Mouse (Mus musculus): ENCODE measurements around the gene Gimap7. TPM values are rescaled to one million over a fixed set of nuclear protein-coding genes. Genes with fewer than 3 reads are reported as not detected.
A peak's percentile ranks its signal among the peaks of the same experiment; 100 is the strongest.

The Gimap7 gene
- not detected in 2 replicates for polyA plus RNA-seq (2012; rRNA removed)
- not detected in 2 replicates for polyA plus RNA-seq (2014; fragmentation: Nextera tagmentation; extraction: Ambion mirVana)

DNA sequence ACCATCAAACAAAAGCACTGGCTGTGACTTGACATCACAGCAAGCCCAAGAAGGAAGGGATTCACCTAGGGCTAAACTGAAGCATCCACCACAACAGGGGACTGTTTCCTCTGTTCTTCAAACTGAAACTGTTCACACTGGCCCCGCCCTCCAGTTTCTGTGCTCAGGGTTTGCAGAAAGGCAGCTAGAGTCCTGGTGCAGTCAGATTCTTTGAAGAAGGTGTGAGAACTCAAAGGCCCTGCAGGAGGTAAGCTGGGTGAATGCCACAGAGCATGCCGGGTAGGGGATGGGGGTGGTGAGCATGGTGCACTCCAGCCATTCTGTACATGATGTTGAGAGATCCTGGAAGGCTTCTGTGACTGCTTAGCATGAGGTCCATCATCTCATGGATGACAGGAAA lies at the start of gene Gimap7, which contains the start of gene Gm28053:
TSS of gene Gimap7 (plus strand) at position 167 of the 400 bp plus-strand sequence.
TSS of gene Gm28053 (plus strand) at position 153 of the 400 bp plus-strand sequence.
- no peaks in the 10 kb centered on the region for H3K27me3 ChIP-seq (ENCODE audit: control insufficient read depth, insufficient read depth, low read length)
- no peak within 1 kb of the TSS for H3K4me3 ChIP-seq (replicated peaks; ENCODE audit: low read length)
- ATAC-seq (ENCODE audit: low FRiP score, low read depth) (no peak), DNase-seq (ENCODE audit: low spot score) (no peak)
- WGBS, result 47% methylated on average over 2 of the region's 2 CpGs
- TF ChIP-seq POLR2A (IDR thresholded peaks at IDR 0.05; ENCODE audit: borderline replicate concordance, extremely low read depth, insufficient read depth, insufficient read length), result no peak
- no peak within 1 kb of the TSS for H3K9ac ChIP-seq (ENCODE audit: low read depth, low read length, severe bottlenecking)
- no peak within 1 kb of the TSS for H3K27ac ChIP-seq (replicated peaks; ENCODE audit: low read depth, low read length)
- H3K36me3 ChIP-seq (ENCODE audit: control insufficient read depth, insufficient read depth, low read length), result no peaks in the 10 kb centered on the region
- no peak within 1 kb of the TSS for H3K4me2 ChIP-seq (replicated peaks; ENCODE audit: low read depth, low read length, severe bottlenecking)
- no peaks in the 10 kb centered on the region for H3K4me1 ChIP-seq (ENCODE audit: control insufficient read depth, insufficient read depth, low read length)
- H3K9me3 ChIP-seq (ENCODE audit: control insufficient read depth, low read length), result no peaks in the 10 kb centered on the region

DNA sequence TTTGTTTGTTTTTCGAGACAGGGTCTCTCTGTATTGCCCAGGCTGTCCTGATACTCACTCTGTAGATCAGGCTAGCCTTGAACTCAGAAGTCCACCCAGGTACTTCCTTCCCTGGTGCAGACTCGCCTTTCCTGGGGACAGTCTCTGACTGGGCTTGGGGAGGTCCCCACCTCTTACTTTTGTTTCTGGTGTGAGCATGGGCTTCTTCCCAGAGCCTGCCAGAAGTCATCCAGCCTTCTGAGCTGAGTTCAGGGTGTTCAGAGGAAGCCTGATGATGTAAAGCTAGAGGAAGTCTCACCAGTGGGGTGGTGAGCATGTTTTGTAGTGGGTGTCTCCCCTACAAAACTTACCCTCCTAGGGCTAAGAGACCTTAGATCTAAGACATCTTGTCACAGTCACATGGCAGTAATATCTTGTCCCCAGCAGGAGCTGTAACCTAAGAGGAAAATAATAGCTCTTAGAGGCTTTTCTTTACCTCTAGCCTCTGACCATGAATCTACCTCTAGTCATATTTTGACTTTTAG lies 48.9 kb upstream of the Gimap7 start:
- Histone ChIP-seq H3K4me1 (ENCODE audit: control insufficient read depth, insufficient read depth, low read length) (no peaks in the 10 kb centered on the region), H3K4me3 (replicated peaks; ENCODE audit: low read length) (no peak overlapping the region)
- DNase-seq (ENCODE audit: low spot score), result no peak

DNA sequence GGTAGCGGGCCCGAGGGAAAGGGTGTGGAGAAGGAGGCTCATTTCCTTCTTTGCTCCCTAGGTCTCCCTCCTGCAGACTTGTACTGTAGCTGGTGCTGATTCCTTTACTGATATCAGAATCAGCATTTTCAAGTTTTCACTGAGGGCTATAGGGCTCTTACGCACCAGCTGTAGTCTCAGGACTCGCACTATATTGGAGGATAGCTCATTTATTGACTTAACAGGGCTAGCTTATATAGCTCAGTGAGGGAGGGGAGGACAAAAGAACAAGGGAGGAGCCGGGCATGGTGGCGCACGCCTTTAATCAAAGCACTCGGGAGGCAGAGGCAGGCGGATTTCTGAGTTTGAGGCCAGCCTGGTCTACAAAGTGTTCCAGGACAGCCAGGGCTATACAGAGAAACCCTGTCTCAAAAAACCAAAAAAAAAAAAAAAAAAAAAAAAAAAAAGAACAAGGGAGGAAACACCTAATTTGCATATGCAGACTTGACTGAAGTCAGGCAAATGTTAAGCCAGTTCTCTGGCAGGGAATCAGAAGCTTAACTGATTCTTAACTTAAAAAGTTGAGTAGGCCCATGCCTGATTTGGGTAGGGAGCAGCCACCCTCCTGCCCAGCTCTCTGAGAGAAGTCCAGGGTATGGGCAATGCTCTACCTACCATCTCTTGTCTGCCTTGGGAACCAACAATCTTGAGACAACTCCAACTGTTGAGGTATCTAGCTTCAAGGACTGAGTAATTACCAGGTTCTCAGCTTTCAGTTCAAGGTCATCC lies 43.9 kb upstream of the Gimap7 start:
- no peak for DNase-seq (ENCODE audit: low spot score)
- no peaks in the 10 kb centered on the region for H3K4me1 ChIP-seq (ENCODE audit: control insufficient read depth, insufficient read depth, low read length)
- no peaks in the 10 kb centered on the region for H3K9me3 ChIP-seq (ENCODE audit: control insufficient read depth, low read length)
- no peaks in the 10 kb centered on the region for H3K27me3 ChIP-seq (ENCODE audit: control insufficient read depth, insufficient read depth, low read length)
- no peaks in the 10 kb centered on the region for H3K36me3 ChIP-seq (ENCODE audit: control insufficient read depth, insufficient read depth, low read length)
- no peak overlapping the region for H3K4me3 ChIP-seq (replicated peaks; ENCODE audit: low read length)
- no peak for ATAC-seq (ENCODE audit: low FRiP score, low read depth)
- H3K9ac ChIP-seq (ENCODE audit: low read depth, low read length, severe bottlenecking), result no peak overlapping the region
- H3K27ac ChIP-seq (replicated peaks; ENCODE audit: low read depth, low read length), result no peak overlapping the region
- TF ChIP-seq POLR2A (IDR thresholded peaks at IDR 0.05; ENCODE audit: borderline replicate concordance, extremely low read depth, insufficient read depth, insufficient read length), result no peak
- no peak overlapping the region for H3K4me2 ChIP-seq (replicated peaks; ENCODE audit: low read depth, low read length, severe bottlenecking)
- 95% methylated on average over 9 of the region's 9 CpGs for WGBS

More for the DNA sequence above, 48.9 kb upstream of the Gimap7 start:
- 57% methylated on average over 2 of the region's 2 CpGs for WGBS
- no peaks in the 10 kb centered on the region for H3K9me3 ChIP-seq (ENCODE audit: control insufficient read depth, low read length)
- no peak for ATAC-seq (ENCODE audit: low FRiP score, low read depth)
- H3K9ac ChIP-seq (ENCODE audit: low read depth, low read length, severe bottlenecking), result no peak overlapping the region
- no peaks in the 10 kb centered on the region for H3K27me3 ChIP-seq (ENCODE audit: control insufficient read depth, insufficient read depth, low read length)
- no peak for TF ChIP-seq POLR2A (IDR thresholded peaks at IDR 0.05; ENCODE audit: borderline replicate concordance, extremely low read depth, insufficient read depth, insufficient read length)
- no peak overlapping the region for H3K27ac ChIP-seq (replicated peaks; ENCODE audit: low read depth, low read length)
- H3K36me3 ChIP-seq (ENCODE audit: control insufficient read depth, insufficient read depth, low read length), result no peaks in the 10 kb centered on the region
- no peak overlapping the region for H3K4me2 ChIP-seq (replicated peaks; ENCODE audit: low read depth, low read length, severe bottlenecking)

DNA sequence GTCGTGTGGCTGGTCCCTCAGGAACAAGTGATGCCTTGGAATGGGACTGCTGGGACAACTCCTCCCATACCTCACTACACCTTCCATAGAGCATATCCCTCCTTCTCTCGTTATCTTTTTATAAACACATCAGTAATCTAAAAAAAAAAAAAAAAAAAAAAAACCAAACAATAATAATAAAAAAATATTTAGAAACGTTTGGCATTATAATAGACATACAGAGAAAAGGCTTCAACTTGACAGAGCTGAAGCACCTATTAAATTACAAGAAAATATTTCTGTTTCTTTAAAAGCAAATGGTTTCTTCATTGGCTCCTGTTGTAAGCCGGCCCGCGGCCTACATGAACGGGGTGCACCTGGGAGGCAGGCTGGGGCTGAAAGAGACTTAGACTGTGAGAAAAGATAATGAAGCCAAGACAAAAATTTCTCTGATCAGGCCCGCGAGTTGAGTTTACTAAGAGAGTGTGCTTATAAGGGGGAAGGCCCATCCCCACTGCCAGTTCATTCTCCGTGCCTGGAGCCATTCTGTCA lies 43.0 kb upstream of the Gimap7 start:
- Histone ChIP-seq H3K9ac (ENCODE audit: low read depth, low read length, severe bottlenecking) (0 out of 2 replicates have a peak overlapping the region, but pooled peaks have one; percentile 4), H3K4me1 (ENCODE audit: control insufficient read depth, insufficient read depth, low read length) (no peaks in the 10 kb centered on the region), H3K27me3 (ENCODE audit: control insufficient read depth, insufficient read depth, low read length) (no peaks in the 10 kb centered on the region), H3K4me3 (replicated peaks; ENCODE audit: low read length) (peak overlapping the region; percentile 24), H3K27ac (replicated peaks; ENCODE audit: low read depth, low read length) (no peak overlapping the region), H3K9me3 (ENCODE audit: control insufficient read depth, low read length) (no peaks in the 10 kb centered on the region), H3K4me2 (replicated peaks; ENCODE audit: low read depth, low read length, severe bottlenecking) (peak overlapping the region; percentile 32), H3K36me3 (ENCODE audit: control insufficient read depth, insufficient read depth, low read length) (no peaks in the 10 kb centered on the region)
- DNase-seq (ENCODE audit: low spot score) (no peak), ATAC-seq (ENCODE audit: low FRiP score, low read depth) (no peak)
- WGBS, result 49% methylated on average over 10 of the region's 10 CpGs
- TF ChIP-seq POLR2A (IDR thresholded peaks at IDR 0.05; ENCODE audit: borderline replicate concordance, extremely low read depth, insufficient read depth, insufficient read length), result no peak

All from limb, embryonic 14.5 days (tissue).